Mouse (Mus musculus) megakaryocyte, adult 5-6 weeks (primary cell): ENCODE data around the gene Mal. TPM values are rescaled to one million over a fixed set of nuclear protein-coding genes. Genes with fewer than 3 reads are reported as not detected.
A peak's percentile ranks its signal among the peaks of the same experiment; 100 is the strongest.
"Not testable (repeated sequence)": the region's sequence is repeated elsewhere in the genome, so short reads cannot be mapped to it uniquely, and the experiment has no call there.

Experiments
- ATAC-seq: 2 replicates; pipeline ENCODE4 v1.8.0; 2016; ENCODE audit warnings: mild to moderate bottlenecking, inconsistent platforms; ENCODE audit not compliant: poor library complexity, severe bottlenecking
- total RNA-seq, 2 experiments: library from RNA; stranded (forward) in 1 of 2; stranded (reverse) in 1 of 2; fragments of 153-499, 151-499 nt in 1 of 2; fragments of 221-1000, 200-1000 nt in 1 of 2; gene quantifications; 2 replicates each; pipeline versions ENCODE4 v1.2.3 to v1.2.4; 2015 to 2017

Gene Mal
- total RNA-seq, 2 experiments from 2014 or later, result 0.11 TPM; not detected in 1

- no peak for ATAC-seq
These were observed 30.8 kb downstream of the Mal start for GRCm38 (mm10) chr2:127625659-127626058.

GRCm38 (mm10) chr2:127624786-127625185 lies 31.7 kb downstream of the Mal start:
- no peak for ATAC-seq

GRCm38 (mm10) chr2:127622065-127622464 lies 34.4 kb downstream of the Mal start:
- no peak for ATAC-seq

- no peak for ATAC-seq
These were observed 37.2 kb downstream of the Mal start for GRCm38 (mm10) chr2:127619311-127619710.

GRCm38 (mm10) chr2:127612288-127612687 lies 44.2 kb downstream of the Mal start:
- ATAC-seq, result no peak

- no peak for ATAC-seq
These were observed 45.1 kb downstream of the Mal start for GRCm38 (mm10) chr2:127611386-127611785.

GRCm38 (mm10) chr2:127608986-127609385 lies 47.5 kb downstream of the Mal start:
- no peak for ATAC-seq

GRCm38 (mm10) chr2:127608234-127608633 lies 48.3 kb downstream of the Mal start:
- no peak for ATAC-seq

GRCm38 (mm10) chr2:127605203-127605602 lies 51.3 kb downstream of the Mal start:
- ATAC-seq, result no peak

- ATAC-seq, result not testable (repeated sequence)
These were observed 53.1 kb downstream of the Mal start for GRCm38 (mm10) chr2:127603383-127603782.

- no peak for ATAC-seq
These were observed 65.7 kb downstream of the Mal start for GRCm38 (mm10) chr2:127590840-127591239.

- ATAC-seq, result no peak
These were observed 66.3 kb downstream of the Mal start for GRCm38 (mm10) chr2:127590204-127590603.

GRCm38 (mm10) chr2:127588897-127589296 lies 67.6 kb downstream of the Mal start:
- no peak for ATAC-seq

- ATAC-seq, result no peak
These were observed 69.0 kb downstream of the Mal start for GRCm38 (mm10) chr2:127587514-127587844.

GRCm38 (mm10) chr2:127586694-127587513 lies 69.6 kb downstream of the Mal start, which contains the start of the genes Zfp661 and Mrps5:
Gene Zfp661, minus strand, starts transcription at chr2:127587094.
Gene Mrps5, plus strand, starts transcription at chr2:127587222.
- ATAC-seq, result peak; percentile 71

GRCm38 (mm10) chr2:127584436-127584858 lies 72.0 kb downstream of the Mal start:
- peak; percentile 79 for ATAC-seq

Other genes starting within 250 kb of the Mal start
- not detected in 2 replicates for gene Gpat2, start 231.5 kb downstream of the Mal start, total RNA-seq (2015)
- gene Gpat2, start 231.5 kb downstream of the Mal start, total RNA-seq (2017), result not detected in 2 replicates
- 9.9 and 16.8 TPM in 2 replicates for gene Fahd2a, start 212.1 kb downstream of the Mal start, total RNA-seq (2015)
- 6.4 and 9.7 TPM in 2 replicates for gene Fahd2a, start 212.1 kb downstream of the Mal start, total RNA-seq (2017)
- gene Kcnip3, start 134.6 kb downstream of the Mal start, total RNA-seq (2015), result 3.5 and 3.6 TPM in 2 replicates
- 0.62 and 2.2 TPM in 2 replicates for gene Kcnip3, start 134.6 kb downstream of the Mal start, total RNA-seq (2017)
- gene Prom2, start 115.2 kb downstream of the Mal start, total RNA-seq (2015), result not detected in 2 replicates
- 0.12 TPM in 1 of 2 replicates, not detected in the other for gene Prom2, start 115.2 kb downstream of the Mal start, total RNA-seq (2017)
- gene Zfp661, start 69.6 kb downstream of the Mal start, total RNA-seq (2015), result 1.1 TPM in 2 replicates
- 1.1 and 2.1 TPM in 2 replicates for gene Zfp661, start 69.6 kb downstream of the Mal start, total RNA-seq (2017)
- gene Mrps5, start 69.5 kb downstream of the Mal start, total RNA-seq (2015), result 10.4 and 15.7 TPM in 2 replicates
- gene Mrps5, start 69.5 kb downstream of the Mal start, total RNA-seq (2017), result 34.3 and 42.3 TPM in 2 replicates
- not detected in 2 replicates for gene Mall, start 73.2 kb upstream of the Mal start, total RNA-seq (2015)
- gene Mall, start 73.2 kb upstream of the Mal start, total RNA-seq (2017), result not detected in 2 replicates
- gene Nphp1, start 132.2 kb upstream of the Mal start, total RNA-seq (2015), result 0.84 and 2.1 TPM in 2 replicates
- gene Nphp1, start 132.2 kb upstream of the Mal start, total RNA-seq (2017), result 0.24 and 1.7 TPM in 2 replicates
- gene Mtln, start 135.8 kb upstream of the Mal start, total RNA-seq (2015), result 8.0 and 9.0 TPM in 2 replicates
- 11.8 and 28.5 TPM in 2 replicates for gene Mtln, start 135.8 kb upstream of the Mal start, total RNA-seq (2017)
- 52.6 and 56.4 TPM in 2 replicates for gene Bub1, start 175.2 kb upstream of the Mal start, total RNA-seq (2015)
- 52.9 and 55.4 TPM in 2 replicates for gene Bub1, start 175.2 kb upstream of the Mal start, total RNA-seq (2017)
- gene Acoxl, start 182.2 kb upstream of the Mal start, total RNA-seq (2015), result 0.56 and 0.57 TPM in 2 replicates
- 0.11 and 0.28 TPM in 2 replicates for gene Acoxl, start 182.2 kb upstream of the Mal start, total RNA-seq (2017)